Mouse (Mus musculus): Measurements from ENCODE around the gene Cmpk1.

DNA sequence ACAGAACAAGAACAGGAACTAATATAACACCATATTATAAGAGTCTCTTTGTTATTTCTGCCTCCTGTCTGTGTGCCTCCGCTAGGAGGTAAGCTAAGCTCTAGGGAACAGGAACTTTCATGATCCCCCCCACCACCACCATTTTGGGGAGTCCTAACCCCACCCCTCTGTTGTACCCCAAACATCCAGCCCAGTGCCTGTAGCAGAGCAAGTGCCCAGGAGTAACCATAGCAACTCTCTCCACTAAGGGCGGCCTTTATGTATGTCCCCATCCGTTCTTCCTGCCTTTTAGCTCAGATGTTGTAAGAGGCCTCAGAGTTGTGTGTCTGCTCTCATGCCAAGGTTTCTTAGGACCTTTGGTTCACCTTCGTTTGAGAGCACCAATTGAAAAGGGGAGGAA, 44.9 kb downstream of the Cmpk1 start:
- TF ChIP-seq CTCF (conservative IDR thresholded peaks at IDR 0.05 in 1 of 2, IDR thresholded peaks at IDR 0.05 in 1 of 2; ENCODE audit: low read depth in 2 of 2, low read length in 2 of 2), result no peak
- TF ChIP-seq EP300 (IDR thresholded peaks at IDR 0.05; ENCODE audit: low read length), result no peak
- no peak for TF ChIP-seq ZC3H11A (IDR thresholded peaks at IDR 0.05; ENCODE audit: low read depth, low read length)
- TF ChIP-seq ZNF384 (IDR thresholded peaks at IDR 0.05; ENCODE audit: low read depth, low read length), result no peak
- no peak for TF ChIP-seq HCFC1 (IDR thresholded peaks at IDR 0.05; ENCODE audit: low read depth, low read length)
- no peak for TF ChIP-seq GABPA (IDR thresholded peaks at IDR 0.05; ENCODE audit: insufficient replicate concordance, low read depth, low read length)
- TF ChIP-seq RAD21 (IDR thresholded peaks at IDR 0.05; ENCODE audit: low read depth, low read length), result no peak
- TF ChIP-seq SMC3 (IDR thresholded peaks at IDR 0.05; ENCODE audit: low read depth, low read length), result no peak
- TF ChIP-seq ELF1 (IDR thresholded peaks at IDR 0.05; ENCODE audit: low read depth, low read length), result no peak
- TF ChIP-seq E2F4 (IDR thresholded peaks at IDR 0.05; ENCODE audit: insufficient replicate concordance, low read depth, low read length), result no peak
- no peak for TF ChIP-seq MEF2A (IDR thresholded peaks at IDR 0.05; ENCODE audit: borderline replicate concordance, low read depth, low read length)
- no peak for TF ChIP-seq USF2 (conservative IDR thresholded peaks at IDR 0.05; ENCODE audit: low read depth, low read length)

Data from CH12.LX (cell line).